Mouse (Mus musculus) brown adipose tissue, adult 24 weeks (tissue): ENCODE data around the gene Gm10337. TPM values are rescaled to one million over a fixed set of nuclear protein-coding genes. Genes with fewer than 3 reads are reported as not detected.

Source experiments
- H3K27ac ChIP-seq: fragments of 200-500 bp; replicated peaks from 2 replicates; pipeline ENCODE4 v1.5.1; 2012; ENCODE audit warnings: low read depth, mild to moderate bottlenecking, low read length
- H3K4me1 ChIP-seq: fragments of 200-500 bp; 2 replicates; pipeline ENCODE4 v1.6.1; 2012; ENCODE audit warnings: low read length, mixed read lengths; ENCODE audit not compliant: control insufficient read depth, insufficient read depth, insufficient read length
- H3K4me3 ChIP-seq: fragments of 200-500 bp; 2 replicates; pipeline ENCODE4 v1.5.1; 2012; ENCODE audit warnings: low read depth, mild to moderate bottlenecking, low read length, moderate library complexity; ENCODE audit not compliant: insufficient read depth
- polyA plus RNA-seq: library from polyadenylated mRNA; stranded (reverse); fragments of >200 nt; gene quantifications from 2 replicates; pipeline ENCODE4 v1.2.4, GENCODE M21; 2012; ENCODE audit not compliant: missing spikeins, insufficient read depth, insufficient read length

The Gm10337 gene
- polyA plus RNA-seq, 1 experiment, result not detected

DNA sequence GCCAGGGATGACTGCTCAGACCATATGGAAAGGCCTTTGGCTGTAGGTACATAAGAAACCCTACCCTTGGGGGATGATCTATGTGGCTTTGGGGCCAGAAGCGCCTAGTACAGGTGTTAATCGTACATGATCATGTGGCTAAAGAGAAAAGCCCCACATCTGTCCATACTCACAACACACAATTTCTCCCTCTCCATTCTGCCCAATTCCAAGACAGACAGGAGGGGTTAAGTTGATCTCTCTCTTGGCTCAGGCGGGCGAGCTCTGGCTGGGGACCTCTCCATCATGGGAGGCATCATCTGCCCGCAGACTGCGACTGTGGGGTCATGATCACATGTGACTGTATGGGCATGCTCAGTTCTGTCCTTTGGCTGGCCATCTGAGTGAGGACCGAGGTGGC is 30.4 kb downstream of the Gm10337 start:
- H3K27ac ChIP-seq, result no peak overlapping the region
- H3K4me1 ChIP-seq, result no peaks in the 10 kb centered on the region
- H3K4me3 ChIP-seq, result no peak overlapping the region

DNA sequence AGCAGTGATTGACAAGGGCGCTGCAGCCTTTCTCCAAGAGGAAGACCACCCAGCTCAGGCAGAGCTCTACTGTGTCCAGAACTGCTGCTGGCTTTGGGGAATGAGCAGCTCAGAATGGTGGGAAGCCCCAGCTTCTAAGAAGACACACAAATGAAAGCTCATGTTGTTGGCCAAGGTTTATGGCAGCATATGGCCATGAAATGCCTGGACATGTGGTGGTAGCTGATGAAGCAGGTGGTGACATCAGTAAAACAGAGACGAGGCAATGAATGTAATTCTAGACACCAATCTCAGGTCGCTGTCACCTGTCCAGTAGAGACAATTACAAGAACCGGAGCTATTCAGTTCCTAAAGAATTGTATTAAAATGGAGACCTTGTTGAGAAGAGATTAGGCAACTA is 41.3 kb downstream of the Gm10337 start:
- Histone ChIP-seq H3K4me3 (no peak overlapping the region), H3K4me1 (no peaks in the 10 kb centered on the region), H3K27ac (no peak overlapping the region)

DNA sequence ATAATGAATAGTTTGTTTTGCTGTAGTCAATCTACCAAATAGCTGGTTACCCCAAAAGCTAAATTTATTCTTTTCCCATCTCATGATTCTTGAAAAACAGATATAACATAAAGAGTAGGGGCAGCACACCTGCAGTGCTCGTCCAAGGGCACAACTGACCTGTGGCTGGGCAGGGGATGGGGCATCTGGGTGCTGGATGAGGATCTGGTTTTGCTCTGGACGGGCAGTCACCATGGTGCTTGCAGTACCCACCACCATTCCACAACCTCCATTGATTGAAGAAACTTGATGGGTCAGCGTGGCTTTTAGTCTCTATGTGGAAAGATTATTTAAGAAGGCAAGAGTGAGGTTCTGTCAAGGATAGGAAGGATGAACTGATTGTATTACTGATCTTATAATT is 42.7 kb downstream of the Gm10337 start:
- Histone ChIP-seq H3K4me3 (no peak overlapping the region), H3K4me1 (no peaks in the 10 kb centered on the region), H3K27ac (no peak overlapping the region)

DNA sequence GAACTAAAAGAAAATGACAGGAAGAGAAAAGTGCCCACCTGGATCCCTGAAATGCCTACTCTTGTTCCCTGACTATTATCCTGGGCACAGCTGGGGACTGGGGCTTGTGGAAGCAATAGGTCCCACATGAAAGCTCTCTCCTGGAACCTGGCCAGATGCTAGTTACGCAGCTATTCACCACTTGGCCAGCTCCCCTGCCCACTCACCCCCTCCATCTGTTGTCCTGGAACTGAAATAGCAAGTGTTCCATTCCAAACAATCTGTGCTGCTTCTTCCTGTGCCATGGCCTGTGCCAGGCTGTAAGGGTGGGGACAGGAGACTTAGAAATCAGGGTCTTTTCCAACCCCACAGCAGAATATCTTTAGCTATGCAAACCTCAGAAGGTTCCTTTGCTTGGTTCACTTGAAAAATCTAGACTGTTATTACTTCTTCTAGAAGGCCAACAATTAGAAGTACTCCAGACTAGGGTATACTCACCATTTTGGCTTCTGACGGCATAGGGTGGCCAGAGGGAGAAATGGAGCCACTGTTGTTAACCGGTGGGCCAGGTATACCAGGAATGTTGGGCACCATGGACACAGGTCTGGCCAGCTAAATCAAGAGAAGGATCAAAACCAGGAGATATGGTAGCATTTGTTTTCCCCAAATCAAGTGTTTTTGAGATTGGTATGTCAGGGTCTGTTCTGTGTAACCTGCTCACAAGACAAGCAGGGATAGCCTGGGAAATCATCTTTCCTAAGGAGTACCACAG is 43.3 kb downstream of the Gm10337 start:
- Histone ChIP-seq H3K4me1 (no peaks in the 10 kb centered on the region), H3K4me3 (no peak overlapping the region), H3K27ac (no peak overlapping the region)

DNA sequence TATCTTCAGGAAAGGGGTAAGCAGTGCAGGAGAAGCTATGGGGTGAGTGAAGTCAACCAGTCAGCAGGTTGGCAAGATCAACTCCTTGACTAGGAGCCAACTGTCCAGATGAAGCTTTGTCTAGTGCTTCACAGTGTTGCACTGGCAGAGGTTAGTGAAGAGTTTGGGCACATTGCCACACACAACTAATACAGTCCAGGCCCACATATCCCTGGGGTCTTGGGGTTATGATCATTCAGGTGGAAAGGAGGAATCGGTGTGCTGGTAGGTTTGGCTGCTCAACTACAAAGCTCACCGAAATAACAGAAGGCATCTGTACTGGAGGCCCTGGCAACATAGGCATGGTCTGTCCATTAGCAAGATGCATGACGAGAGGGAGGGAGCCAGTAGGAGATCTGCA is 44.0 kb downstream of the Gm10337 start:
- Histone ChIP-seq H3K4me3 (no peak overlapping the region), H3K4me1 (no peaks in the 10 kb centered on the region), H3K27ac (no peak overlapping the region)

DNA sequence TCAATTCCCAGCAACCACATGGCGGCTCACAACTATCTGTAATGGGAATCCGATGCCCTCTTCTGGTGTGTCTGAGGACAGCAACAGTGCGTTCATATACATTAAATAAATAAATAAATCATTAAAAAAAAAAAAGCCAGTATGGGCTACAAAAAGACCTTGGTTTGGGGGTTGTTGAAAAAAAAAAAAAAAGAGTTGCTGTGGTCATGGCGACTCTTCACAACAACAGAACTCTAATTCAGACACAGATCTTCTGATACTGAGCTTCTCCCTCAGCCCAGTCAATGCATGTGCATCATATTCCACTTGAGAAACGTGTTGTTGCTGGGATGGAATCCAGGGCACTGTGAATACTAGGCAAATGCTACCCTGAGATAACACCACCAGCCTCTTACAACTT is 49.1 kb downstream of the Gm10337 start:
- Histone ChIP-seq H3K4me3 (no peak overlapping the region), H3K4me1 (no peaks in the 10 kb centered on the region), H3K27ac (no peak overlapping the region)

Other genes starting within 250 kb of the Gm10337 start
- gene Rarg, start 246.2 kb upstream of the Gm10337 start, polyA plus RNA-seq, result 10.3 and 12.1 TPM in 2 replicates
- gene Gm9918, start 233.2 kb upstream of the Gm10337 start, polyA plus RNA-seq, result not detected in 2 replicates
- gene Mfsd5, start 224.3 kb upstream of the Gm10337 start, polyA plus RNA-seq, result 17.0 and 20.0 TPM in 2 replicates
- gene Espl1, start 207.5 kb upstream of the Gm10337 start, polyA plus RNA-seq, result 1.5 TPM in 1 of 2 replicates, not detected in the other
- gene Pfdn5, start 177.6 kb upstream of the Gm10337 start, polyA plus RNA-seq, result 371 and 394 TPM in 2 replicates
- 29.4 and 35.9 TPM in 2 replicates for gene Myg1, start 172.0 kb upstream of the Gm10337 start, polyA plus RNA-seq
- gene Aaas, start 153.0 kb upstream of the Gm10337 start, polyA plus RNA-seq, result 13.2 and 20.7 TPM in 2 replicates
- gene Sp7, start 136.5 kb upstream of the Gm10337 start, polyA plus RNA-seq, result not detected in 2 replicates
- 16.1 and 17.9 TPM in 2 replicates for gene Sp1, start 97.6 kb upstream of the Gm10337 start, polyA plus RNA-seq
- gene Amhr2, start 58.4 kb upstream of the Gm10337 start, polyA plus RNA-seq, result 1.9 and 4.0 TPM in 2 replicates
- 36.8 and 54.7 TPM in 2 replicates for gene Prr13, start 44.7 kb upstream of the Gm10337 start, polyA plus RNA-seq
- 331 and 338 TPM in 2 replicates for gene Pcbp2, start 33.2 kb upstream of the Gm10337 start, polyA plus RNA-seq
- gene Map3k12, start 13.3 kb downstream of the Gm10337 start, polyA plus RNA-seq, result 1.9 and 2.1 TPM in 2 replicates
- 21.2 and 23.6 TPM in 2 replicates for gene Tarbp2, start 14.5 kb downstream of the Gm10337 start, polyA plus RNA-seq
- gene Npff, start 21.2 kb downstream of the Gm10337 start, polyA plus RNA-seq, result 1.2 TPM in 1 of 2 replicates, not detected in the other
- gene Gm28047, start 121.3 kb downstream of the Gm10337 start, polyA plus RNA-seq, result 0.75 TPM in 1 of 2 replicates, not detected in the other
- 40.1 and 58.7 TPM in 2 replicates for gene Atf7, start 121.7 kb downstream of the Gm10337 start, polyA plus RNA-seq
- gene Atp5g2, start 168.6 kb downstream of the Gm10337 start, polyA plus RNA-seq, result 209 and 274 TPM in 2 replicates
- 43.5 and 58.5 TPM in 2 replicates for gene Calcoco1, start 218.5 kb downstream of the Gm10337 start, polyA plus RNA-seq